Mouse (Mus musculus) megakaryocyte, embryonic 14.5 days (primary cell): ENCODE measurements around the gene Borcs5.

Source experiments
- FLI1 ChIP-seq: IDR thresholded peaks from 2 replicates; pipeline ENCODE4 v1.6.1; 2012; ENCODE audit warnings: low read length, inconsistent platforms, mixed read lengths
- GATA1 ChIP-seq: IDR thresholded peaks from 3 replicates; pipeline ENCODE4 v1.6.1; 2012; ENCODE audit warnings: mixed read lengths, low read length, inconsistent platforms, borderline replicate concordance

DNA sequence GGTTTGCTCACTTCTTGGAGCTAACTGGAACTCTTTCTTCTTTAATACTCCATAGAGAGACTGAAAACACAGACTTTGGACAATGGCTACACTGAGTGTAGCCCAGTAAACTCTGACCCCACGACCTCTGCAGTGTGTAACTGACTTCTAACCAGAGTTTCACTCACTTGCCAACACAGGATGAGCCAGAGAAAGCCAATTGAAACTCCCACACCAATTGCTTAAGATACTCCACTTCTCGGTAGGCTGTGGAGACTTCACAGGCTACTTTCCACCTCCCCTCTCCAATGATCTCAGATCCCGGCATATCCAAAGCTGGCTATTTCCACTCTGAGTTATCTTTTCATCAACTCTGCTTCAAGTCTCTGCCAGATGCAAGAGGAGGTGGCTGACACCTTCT, 37.5 kb upstream of the Borcs5 start:
- TF ChIP-seq GATA1 (no peak), FLI1 (no peak)
